Mouse (Mus musculus): ENCODE measurements around the gene Adam15.

The Adam15 gene

DNA sequence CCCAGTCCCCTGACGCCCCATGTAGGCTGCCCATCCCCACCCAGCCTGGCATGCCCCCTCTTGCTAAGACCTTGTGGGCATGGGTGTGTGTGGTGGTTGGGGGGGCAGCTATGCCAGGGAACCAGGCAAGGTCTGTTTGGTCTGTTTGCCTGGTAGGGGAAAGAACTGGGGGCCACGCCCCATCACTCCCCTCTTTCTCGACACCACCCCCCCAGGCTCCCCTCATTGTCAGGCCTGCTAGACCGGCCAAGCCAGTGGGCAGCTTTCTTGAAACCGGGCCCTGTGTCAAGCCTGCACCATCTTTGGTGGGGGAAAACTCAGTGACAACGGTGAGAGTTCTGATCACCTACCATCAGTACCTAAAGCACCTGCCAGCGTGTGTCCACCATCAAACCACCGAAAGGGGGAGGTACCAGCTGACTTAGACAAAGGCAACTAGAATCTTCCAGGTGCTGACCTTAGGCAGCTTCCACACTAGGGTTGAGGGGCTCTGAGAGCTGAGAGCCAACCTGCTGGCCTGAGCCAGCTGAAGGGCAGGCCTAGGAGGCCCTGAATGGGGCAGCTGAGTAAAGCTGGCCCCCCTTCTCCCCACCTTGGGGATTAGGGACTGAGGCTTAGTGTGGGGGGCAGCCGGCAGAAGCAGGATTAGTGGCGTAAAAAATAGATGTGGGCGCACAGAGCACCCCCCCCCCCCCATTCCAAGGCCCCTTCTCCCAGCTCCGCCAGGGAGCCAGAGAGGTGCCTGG, 34.7 kb upstream of the Adam15 start:
- DNase-seq (ENCODE audit: extremely low read depth, low read depth, low spot score) = peak; percentile 69

DNA sequence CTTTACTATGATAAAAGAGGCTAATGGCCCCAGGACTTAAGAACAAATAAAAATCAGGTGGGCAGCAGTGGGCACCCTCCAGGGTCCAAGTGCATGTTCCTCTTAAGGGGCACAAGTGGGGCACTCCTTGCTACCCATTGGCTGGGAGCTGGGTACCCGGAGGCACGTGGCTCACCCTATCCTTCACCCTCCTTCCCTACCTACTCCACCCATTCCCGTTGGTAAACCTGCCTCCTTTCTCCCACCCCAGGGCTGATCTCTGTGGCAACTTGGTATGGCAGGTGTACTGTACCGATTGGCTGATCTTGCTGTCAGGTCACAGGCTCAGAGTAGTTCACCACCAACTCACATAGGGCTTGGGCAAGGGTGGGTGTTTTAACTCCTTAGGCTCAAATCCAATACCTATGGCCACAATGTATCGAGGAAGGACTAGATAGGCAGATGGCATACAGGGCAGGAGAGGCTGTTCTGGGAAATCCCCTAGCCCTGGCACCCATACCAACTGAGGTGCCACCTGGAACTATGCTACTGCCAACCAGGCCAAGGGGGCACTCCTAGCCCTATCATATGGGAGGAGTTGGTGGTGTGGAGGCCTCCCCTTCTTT, 34.0 kb upstream of the Adam15 start:
- DNase-seq (ENCODE audit: extremely low read depth, low read depth, low spot score) = peak; percentile 99

- peak; percentile 83 for DNase-seq (ENCODE audit: extremely low read depth, low read depth, low spot score)
Measured at GRCm38 (mm10) chr3:89382950-89383349, 33.2 kb upstream of the Adam15 start.

DNA sequence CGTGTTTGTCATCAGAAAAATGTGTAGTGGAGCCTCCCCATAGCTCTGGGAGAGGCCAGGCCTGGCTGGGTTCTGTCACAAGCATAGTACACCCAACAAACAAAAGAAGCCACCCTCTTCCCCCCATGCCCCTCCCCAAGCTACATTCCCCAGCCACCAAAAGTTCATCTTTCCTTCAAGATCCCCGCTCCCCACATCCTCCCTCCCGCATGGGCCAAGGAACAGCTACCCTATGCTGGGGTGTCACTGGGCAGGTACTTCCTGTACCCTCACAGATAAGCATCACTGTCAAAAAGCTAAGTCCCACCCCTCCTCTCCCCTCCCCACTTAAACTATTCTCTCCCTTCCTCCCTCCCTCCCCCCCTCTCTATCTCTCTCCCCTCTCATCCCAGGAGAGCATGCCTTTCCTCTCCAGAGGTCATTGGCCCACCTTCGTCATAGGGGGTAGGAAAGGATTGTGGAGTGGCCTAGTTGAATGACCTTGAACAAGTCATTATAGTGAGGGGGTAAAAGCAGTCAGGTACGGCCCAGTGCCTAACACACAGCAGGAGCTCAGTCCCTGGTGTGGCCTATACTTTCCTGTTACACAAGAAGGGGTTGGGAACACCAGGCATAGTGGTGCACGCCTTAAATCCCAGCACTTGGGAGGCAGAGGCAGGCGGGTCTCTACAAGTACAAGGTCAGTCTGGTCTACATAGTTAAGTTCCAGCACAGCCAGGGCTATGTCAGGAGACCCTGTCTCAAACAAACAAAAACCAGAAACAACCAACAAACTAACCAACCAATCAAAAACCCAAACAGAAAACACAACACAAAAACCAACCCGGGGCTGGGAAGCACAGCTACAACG, 32.5 kb upstream of the Adam15 start:
- no peak for DNase-seq (ENCODE audit: extremely low read depth, low read depth, low spot score)

GRCm38 (mm10) chr3:89381233-89381632, 31.4 kb upstream of the Adam15 start:
- no peak for DNase-seq (ENCODE audit: extremely low read depth, low read depth, low spot score)

DNA sequence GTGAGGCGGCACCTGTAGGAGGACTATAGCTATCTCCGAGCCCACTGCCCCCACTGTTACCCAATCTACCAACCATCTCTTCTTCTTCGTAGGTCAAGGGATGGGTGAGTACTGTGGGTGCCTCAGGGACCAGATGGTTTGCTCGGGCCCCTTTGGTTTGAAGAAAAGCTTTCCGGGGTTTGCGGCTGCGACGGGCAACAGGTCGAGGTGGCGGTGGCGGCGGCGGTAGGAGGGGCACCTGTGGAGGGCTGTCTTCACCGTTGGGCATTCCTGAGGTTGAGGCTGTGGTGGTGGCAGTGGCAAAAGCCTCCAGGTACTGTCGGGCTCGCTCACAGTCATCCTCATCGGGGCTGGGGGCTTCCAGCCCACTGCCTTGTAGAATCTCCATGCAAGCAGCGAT, 30.9 kb upstream of the Adam15 start:
- no peak for DNase-seq (ENCODE audit: extremely low read depth, low read depth, low spot score)

- no peak for DNase-seq (ENCODE audit: extremely low read depth, low read depth, low spot score)
Measured at GRCm38 (mm10) chr3:89380291-89380690, 30.5 kb upstream of the Adam15 start.

DNA sequence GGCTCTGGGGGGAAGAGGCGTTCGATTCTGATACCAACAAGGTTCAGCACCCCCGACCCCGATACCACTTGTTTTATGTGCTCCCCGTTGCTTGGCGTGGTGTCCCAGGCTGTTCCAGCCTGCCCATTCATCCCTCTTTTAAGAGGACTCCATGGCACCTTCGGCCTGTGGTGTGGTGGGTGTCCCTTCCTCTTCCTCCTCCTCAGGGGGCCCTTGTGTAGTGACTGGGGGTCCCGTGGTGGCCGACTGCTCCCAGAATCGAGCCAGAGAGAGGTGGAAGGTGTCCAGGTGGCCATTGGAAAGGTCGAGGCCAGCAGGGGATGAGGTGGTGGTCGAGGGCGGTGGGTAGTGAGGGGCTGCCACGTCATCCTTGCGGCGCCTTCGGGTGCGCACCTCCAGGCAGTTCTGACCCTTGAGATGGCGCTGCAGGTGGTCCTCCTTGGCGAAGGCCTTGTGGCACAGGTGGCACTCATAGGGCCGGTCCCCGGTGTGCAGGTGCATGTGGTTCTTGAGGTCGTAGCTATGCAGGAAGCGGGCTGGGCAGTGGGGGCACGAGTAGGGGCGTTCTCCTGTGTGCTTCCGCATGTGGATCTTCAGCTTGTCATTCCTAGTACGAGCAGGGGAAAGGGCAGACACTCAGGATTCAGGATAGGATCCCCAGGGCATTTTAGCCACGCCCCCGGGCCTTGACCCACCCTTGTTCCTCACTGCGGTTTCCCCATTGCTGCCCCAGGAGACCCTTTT, 29.8 kb upstream of the Adam15 start:
- DNase-seq (ENCODE audit: extremely low read depth, low read depth, low spot score) = no peak

DNA sequence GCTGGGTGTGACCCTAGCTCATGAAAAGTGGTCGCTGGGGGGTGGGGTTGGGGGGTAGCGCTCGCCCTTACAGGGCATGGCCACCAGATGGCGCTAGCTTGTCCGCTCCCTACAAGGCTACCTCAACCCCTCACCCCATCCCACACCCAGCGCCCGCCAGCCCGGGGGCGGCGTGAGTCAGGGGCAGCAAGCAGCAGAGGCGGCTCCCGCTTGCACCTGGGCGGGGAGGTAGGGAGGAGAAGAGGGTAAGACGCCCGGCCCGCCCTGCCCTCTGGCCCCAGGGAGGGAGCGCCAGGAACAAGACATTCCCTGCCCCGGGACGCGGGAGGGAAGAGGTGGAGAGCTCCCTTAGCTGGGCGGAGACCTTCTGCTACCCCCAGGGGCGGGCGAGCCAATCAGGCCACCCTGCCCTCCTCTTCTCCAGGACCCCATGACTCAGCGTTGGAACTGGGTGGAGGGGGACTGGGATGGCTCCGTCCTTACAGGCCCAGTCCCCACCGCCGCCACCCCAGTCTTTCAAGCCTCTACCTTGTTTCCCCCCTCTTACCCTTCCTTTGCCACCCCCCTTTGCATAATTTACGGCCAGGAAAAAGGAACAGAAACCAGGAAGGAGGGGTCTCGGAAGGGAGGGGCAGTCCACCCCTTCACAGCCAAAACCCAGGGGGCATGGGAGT, 28.7 kb upstream of the Adam15 start:
- DNase-seq (ENCODE audit: extremely low read depth, low read depth, low spot score) = no peak

DNA sequence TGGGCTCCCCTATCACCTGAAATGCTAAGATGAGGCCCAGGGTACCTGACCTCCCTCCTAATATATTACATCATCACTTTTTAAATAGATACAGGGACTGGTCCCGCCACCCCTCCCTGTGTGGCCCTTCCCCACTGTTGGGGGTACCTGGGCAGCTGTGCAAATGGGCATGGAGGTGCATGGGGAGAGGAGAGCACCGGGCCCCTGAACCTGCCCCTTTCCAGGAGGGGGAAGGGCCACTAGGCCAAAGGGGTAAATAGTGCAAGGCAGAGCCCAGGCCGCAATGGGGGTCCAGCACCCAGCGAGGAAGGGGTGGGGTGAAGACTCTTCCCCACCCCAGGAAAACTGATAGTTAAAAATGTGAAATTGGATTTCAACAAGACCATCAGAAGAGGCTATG, 28.0 kb upstream of the Adam15 start:
- DNase-seq (ENCODE audit: extremely low read depth, low read depth, low spot score) = no peak

GRCm38 (mm10) chr3:89373581-89374231, 23.9 kb upstream of the Adam15 start:
- no peak for DNase-seq (ENCODE audit: extremely low read depth, low read depth, low spot score)

DNA sequence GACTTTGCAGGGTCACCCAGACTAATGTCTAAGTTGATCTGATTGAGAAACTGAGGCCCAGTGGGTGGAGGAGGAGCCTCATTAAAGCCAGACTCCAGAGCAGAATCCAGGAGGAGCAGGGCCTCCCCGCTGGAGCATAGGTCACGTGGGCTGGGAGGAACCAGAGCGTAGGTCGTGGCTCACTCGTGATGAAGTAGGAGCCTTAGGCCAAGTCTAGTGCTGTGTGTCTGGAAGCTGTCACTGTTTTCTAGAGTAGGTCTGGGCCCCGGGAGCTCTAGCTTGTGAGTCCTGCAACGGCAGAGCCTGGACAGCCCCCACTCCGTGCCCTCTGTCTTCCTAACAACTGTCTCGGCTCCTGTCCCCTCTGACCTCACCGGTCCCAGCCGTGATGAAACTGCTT, 17.5 kb upstream of the Adam15 start:
- no peak for DNase-seq (ENCODE audit: extremely low read depth, low read depth, low spot score)

DNA sequence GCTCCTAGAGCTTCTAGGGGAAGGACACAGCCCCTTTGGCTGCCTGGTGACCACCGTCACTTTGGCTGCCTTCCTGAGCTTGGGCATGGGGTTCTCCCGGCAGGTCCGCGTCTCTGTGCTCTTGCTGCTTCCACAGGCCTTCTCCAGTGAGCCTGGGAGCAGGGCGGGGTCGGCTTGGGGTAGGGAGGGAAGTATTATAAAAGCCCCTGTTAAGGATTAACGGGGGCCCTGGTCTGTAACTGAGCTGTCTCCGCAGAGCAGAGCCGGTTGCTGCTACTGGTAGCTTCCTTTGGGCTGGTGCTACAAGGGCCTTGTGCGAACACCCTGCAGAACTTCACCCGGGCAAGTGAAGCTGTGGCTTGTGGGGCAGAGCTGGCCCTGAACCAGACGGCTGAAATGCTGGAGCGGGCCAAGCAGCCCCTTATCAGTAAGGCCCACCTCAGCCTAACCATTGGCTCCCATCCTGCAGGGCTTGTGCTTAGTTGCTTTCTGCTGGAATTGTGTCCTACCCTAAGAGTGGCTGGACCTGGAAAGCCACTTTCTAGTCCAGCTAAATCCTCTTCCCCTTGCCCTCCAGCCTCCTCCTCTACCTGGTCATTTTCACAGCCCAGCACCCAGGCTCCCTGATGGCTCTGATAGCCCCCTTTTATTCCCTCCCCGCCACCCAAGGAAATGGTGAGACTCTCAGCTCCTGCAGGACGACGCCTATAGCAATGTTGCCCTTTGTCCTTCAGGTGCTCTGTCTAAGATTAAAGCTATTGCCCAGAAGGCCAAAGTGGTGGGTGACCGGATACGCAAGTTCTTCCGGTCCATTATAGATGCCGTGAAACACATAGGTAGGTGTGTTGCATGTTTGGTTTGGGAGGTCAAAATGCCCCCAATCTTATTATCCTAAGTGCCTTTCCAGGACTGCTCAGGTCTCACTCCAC, 16.0 kb upstream of the Adam15 start:
- DNase-seq (ENCODE audit: extremely low read depth, low read depth, low spot score) = no peak

DNA sequence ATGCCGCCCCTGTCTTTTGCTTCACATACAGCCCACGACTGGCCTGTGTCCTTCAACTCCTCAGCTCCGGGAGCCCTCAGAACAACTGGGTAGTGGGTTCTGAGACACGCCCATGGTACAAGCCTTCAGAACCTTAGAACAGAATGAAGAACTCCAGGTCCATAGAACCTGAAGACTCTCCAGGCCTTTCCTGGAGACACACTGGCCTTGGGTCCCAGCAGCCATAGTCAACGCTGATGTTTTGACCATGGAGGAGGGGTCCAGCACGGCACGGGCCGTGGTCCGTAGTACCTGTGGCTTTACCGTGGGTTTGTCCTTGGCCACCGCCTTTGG, 15.3 kb upstream of the Adam15 start, which contains the start of gene Dcst1:
Gene Dcst1, minus strand, starts transcription at position 101 of the 333 bp plus-strand sequence.
- DNase-seq (ENCODE audit: extremely low read depth, low read depth, low spot score) = no peak

DNA sequence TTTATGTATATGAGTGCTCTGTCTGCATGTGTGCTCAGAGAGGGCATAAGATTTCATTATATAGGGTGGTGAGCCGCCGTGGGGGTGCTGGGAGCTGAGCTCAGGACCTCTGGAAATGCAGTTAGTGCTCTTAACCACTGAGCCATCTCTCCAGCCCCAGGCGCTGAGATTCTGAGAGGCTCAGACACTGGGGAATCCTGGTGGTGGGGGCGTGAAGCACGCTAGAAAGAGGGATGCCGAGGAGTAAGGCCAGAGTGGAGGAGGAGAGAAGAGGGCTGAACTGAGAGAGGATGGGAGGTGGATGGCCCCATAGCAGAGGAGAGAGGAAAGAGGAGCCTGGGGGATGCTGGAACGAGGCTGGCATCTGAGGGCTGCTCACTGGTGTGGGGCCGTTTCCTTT, 14.8 kb upstream of the Adam15 start:
- no peak for DNase-seq (ENCODE audit: extremely low read depth, low read depth, low spot score)

DNA sequence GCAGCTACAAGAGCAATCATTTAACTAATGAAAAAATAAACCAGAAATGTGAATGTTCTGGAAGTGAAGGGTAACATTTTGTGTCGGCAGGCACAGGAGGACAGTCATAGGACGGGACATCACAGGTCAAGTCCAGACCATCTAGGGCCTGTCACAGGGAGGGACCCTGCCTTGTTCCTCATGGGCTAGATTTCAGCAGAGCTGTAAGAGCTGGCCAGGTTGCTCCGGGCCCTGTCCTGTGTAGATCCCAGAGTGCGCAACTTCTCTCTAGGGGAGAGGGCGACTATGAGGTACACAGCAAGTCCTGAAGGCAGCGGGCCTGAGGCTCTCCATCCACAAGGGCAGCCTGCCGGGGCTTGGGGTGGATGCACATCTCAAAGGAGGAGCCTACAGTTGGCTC, 11.9 kb upstream of the Adam15 start, which contains the start of gene Dcst2:
Gene Dcst2, plus strand, starts transcription at position 301 of the 400 bp plus-strand sequence.
- no peak for DNase-seq (ENCODE audit: extremely low read depth, low read depth, low spot score)

- no peak for DNase-seq (ENCODE audit: extremely low read depth, low read depth, low spot score)
Measured at GRCm38 (mm10) chr3:89360237-89360636, 10.4 kb upstream of the Adam15 start.

DNA sequence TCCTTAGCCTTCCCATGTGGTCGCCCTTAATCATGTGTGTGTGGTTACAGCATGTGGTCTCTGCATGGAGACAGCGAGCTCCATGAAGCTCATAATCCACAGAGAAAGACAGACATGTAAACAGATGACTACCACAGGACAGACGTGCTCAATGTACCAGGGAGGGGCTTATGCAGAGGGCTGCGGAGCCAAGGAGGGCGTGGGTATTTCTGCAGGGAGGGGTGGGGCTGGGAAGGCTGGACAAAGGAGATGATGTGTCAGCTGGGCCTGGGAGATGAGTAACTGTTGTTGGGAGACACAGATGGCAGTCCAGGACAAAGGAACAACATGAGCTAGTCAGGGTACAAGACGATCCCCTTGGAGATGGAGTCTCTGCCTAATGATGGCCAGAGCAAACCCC, 9.8 kb upstream of the Adam15 start:
- DNase-seq (ENCODE audit: extremely low read depth, low read depth, low spot score) = no peak

- no peak for DNase-seq (ENCODE audit: extremely low read depth, low read depth, low spot score)
Measured at GRCm38 (mm10) chr3:89356029-89356428, 6.2 kb upstream of the Adam15 start.

Data from fat pad, adult 2 months (tissue).